Mouse (Mus musculus) spleen, adult 2 months (tissue): ENCODE measurements around the gene Wdr1. TPM values are rescaled to one million over a fixed set of nuclear protein-coding genes. Genes with fewer than 3 reads are reported as not detected.
"Not testable (repeated sequence)": the region's sequence is repeated elsewhere in the genome, so short reads cannot be mapped to it uniquely, and the experiment has no call there.

Experiments used
- DNase-seq, 2 experiments: peaks; one replicate each; pipeline versions ENCODE4 v3.0.0 to v3.0.0-alpha.2; 2012 to 2021; ENCODE audit warnings: low spot score in 2 of 2, low read depth in 1 of 2
- H3K27ac ChIP-seq: fragments of 200-500 bp; 2 replicates; pipeline ENCODE4 v1.5.1; 2012; ENCODE audit warnings: low read length, inconsistent platforms; ENCODE audit not compliant: insufficient read depth
- H3K27me3 ChIP-seq: fragments of 200-500 bp; 2 replicates; pipeline ENCODE4 v1.6.1; 2012; ENCODE audit warnings: mild to moderate bottlenecking, moderate library complexity, low read length, inconsistent platforms; ENCODE audit not compliant: control insufficient read depth, insufficient read depth
- H3K36me3 ChIP-seq: fragments of 200-500 bp; 2 replicates; pipeline ENCODE4 v1.6.1; 2012; ENCODE audit warnings: mild to moderate bottlenecking, low read length, inconsistent platforms; ENCODE audit not compliant: control insufficient read depth, insufficient read depth
- H3K4me1 ChIP-seq: fragments of 200-500 bp; 2 replicates; pipeline ENCODE4 v1.6.1; 2011; ENCODE audit warnings: inconsistent platforms; ENCODE audit not compliant: control insufficient read depth, insufficient read depth, insufficient read length
- H3K4me3 ChIP-seq: fragments of 200-500 bp; 2 replicates; pipeline ENCODE4 v1.5.1; 2011; ENCODE audit warnings: mild to moderate bottlenecking, inconsistent platforms; ENCODE audit not compliant: insufficient read depth, insufficient read length; ENCODE audit errors: extremely low read depth
- CTCF ChIP-seq: fragments of 200-500 bp; IDR thresholded peaks from 2 replicates; pipeline ENCODE4 v1.5.1; 2011; ENCODE audit warnings: mild to moderate bottlenecking, inconsistent platforms; ENCODE audit not compliant: insufficient read depth, insufficient read length, insufficient replicate concordance; ENCODE audit errors: extremely low read depth
- POLR2A ChIP-seq: fragments of 200-500 bp; IDR thresholded peaks from 2 replicates; pipeline ENCODE4 v1.6.1; 2011; ENCODE audit warnings: low read depth, low read length, inconsistent platforms
- WGBS: fragments of 180-500 bp; shearing (Covaris S2); methylation state at CpG from one replicate; pipeline ENCODE4 v1.1.7; 2018; 5-methylcytosine and 5-hydroxymethylcytosine counted together
- polyA plus RNA-seq: library from polyadenylated mRNA; depleted of rRNA; stranded (reverse); fragments of >200 nt; gene quantifications from 2 replicates; pipeline ENCODE4 v1.2.3, GENCODE M21; 2012

Wdr1 gene
- polyA plus RNA-seq, 1 experiment, result 172 TPM

DNA sequence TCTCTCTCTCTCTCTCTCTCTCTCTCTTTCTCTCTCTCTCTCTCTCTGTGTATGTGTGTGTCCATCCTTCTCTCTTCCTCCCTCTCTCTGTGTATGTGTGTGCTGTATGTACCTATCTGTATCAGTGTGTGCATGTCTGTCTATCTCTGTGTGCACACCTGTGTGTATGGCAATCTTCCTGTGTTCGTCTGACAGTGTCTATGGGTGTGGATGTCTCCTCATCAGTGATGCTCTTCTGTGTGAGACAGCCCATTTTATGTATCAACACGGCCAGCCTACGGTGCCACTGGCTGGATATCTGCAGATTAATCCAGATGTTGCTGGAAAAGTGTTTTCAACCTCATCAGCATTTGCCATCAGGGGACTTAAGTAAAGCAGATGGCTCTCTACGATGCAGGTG lies 75.8 kb downstream of the Wdr1 start:
- Histone ChIP-seq H3K27ac (no peak overlapping the region), H3K4me3 (no peak overlapping the region), H3K4me1 (no peaks in the 10 kb centered on the region), H3K27me3 (no peaks in the 10 kb centered on the region), H3K36me3 (no peaks in the 10 kb centered on the region)
- DNase-seq, result no peak
- no peak for TF ChIP-seq POLR2A
- no peak for TF ChIP-seq CTCF
- 76% methylated on average over 4 of the region's 4 CpGs for WGBS

DNA sequence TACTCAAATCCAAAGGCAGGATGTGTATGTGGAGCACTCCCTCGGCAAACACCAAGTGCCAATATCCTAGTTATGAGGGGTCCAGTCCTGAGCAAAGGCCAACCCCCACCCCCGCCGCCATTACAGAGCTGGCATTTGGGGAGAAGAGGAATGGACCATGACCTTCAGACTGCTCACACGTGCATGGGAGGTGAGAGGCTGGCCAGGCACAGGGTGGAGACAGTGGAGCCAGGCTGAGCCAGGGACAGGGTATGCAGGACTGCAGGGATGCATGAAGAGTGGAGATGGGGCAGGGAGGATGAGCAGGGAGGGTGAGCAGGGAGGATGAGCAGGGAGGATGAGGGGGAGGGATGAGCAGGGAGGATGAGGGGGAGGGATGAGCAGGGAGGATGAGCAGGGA lies 77.1 kb downstream of the Wdr1 start:
- TF ChIP-seq CTCF (no peak), POLR2A (no peak)
- 89% methylated on average over 4 of the region's 4 CpGs for WGBS
- no peak for DNase-seq
- Histone ChIP-seq H3K4me3 (no peak overlapping the region), H3K36me3 (no peaks in the 10 kb centered on the region), H3K27me3 (no peaks in the 10 kb centered on the region), H3K27ac (no peak overlapping the region), H3K4me1 (no peaks in the 10 kb centered on the region)

DNA sequence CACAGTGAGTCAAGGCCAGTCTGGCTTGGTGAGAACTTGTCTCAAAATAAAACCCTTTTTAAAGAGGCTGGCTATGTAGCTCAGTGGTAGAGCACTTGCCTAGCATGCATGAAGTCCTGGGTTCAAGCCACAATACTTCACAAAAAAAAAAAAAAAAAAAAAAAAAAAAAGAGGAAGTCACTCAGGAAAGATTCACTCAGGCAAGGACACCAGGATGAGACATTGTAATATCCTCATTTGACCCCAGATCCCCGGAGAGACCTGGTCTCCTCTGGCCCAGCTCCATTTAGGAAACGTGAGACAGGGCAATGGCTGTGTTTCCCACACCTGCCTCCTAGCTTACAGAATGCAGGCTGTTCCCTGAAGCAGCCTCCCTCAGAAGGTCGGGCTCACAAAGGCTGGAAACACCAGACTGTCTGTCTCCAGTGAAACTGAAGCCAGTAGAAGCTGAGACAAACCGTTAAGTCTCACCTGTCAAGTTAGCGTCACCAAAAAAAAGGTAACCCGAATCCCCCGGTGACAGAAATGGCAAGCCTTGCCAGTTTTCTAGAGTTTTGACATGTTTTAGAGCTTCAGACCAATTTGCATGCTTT lies 79.4 kb downstream of the Wdr1 start:
- peaks cover 8% of the 10 kb centered on the region; the same call in 1 of the 2 replicates for H3K4me1 ChIP-seq
- H3K27me3 ChIP-seq, result no peaks in the 10 kb centered on the region
- no peak overlapping the region for H3K4me3 ChIP-seq
- no peaks in the 10 kb centered on the region for H3K36me3 ChIP-seq
- TF ChIP-seq POLR2A (no peak), CTCF (no peak)
- H3K27ac ChIP-seq, result no peak overlapping the region
- 55% methylated on average over 7 of the region's 7 CpGs for whole genome bisulfite sequencing
- DNase-seq, result no peak

GRCm38 (mm10) chr5:38480822-38481707 lies 82.0 kb downstream of the Wdr1 start:
- WGBS, result 86% methylated on average over 10 of the region's 10 CpGs
- TF ChIP-seq POLR2A (no peak), CTCF (no peak)
- H3K4me1 ChIP-seq, result peaks cover 8% of the 10 kb centered on the region
- DNase-seq, result no peak
- no peak overlapping the region for H3K27ac ChIP-seq
- H3K27me3 ChIP-seq, result no peaks in the 10 kb centered on the region
- peaks cover 3% of the 10 kb centered on the region; the same call in 1 of the 2 replicates for H3K36me3 ChIP-seq
- H3K4me3 ChIP-seq, result no peak overlapping the region

GRCm38 (mm10) chr5:38479908-38480725 lies 82.9 kb downstream of the Wdr1 start:
- peaks cover 8% of the 10 kb centered on the region for H3K4me1 ChIP-seq
- peak overlapping the region; percentile 65 for H3K4me3 ChIP-seq
- peak; percentile 13; the same call in 1 of the 2 replicates for TF ChIP-seq POLR2A
- TF ChIP-seq CTCF, result no peak
- H3K27me3 ChIP-seq, result no peaks in the 10 kb centered on the region
- peak; percentile 38 to 55 for DNase-seq
- H3K27ac ChIP-seq, result peak overlapping the region; percentile 65
- peaks cover 3% of the 10 kb centered on the region; the same call in 1 of the 2 replicates for H3K36me3 ChIP-seq
- WGBS, result 27% methylated on average over 22 of the region's 22 CpGs

DNA sequence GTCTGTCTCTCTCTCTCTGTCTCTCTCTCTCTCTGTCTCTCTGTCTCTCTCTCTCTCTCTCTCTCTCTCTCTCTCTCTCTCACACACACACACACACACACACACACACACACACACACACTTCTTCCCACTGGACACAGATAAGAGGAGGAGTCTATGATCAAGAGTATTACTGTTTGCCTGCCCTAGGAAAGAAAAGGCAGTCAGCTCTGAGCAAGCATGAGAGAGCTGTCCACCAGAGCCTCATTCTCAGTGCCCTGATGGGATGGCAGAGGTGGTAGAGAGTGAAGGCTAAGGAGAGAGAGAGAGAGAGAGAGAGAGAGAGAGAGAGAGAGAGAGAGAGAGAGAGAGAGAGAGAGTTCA lies 83.5 kb downstream of the Wdr1 start:
- H3K27me3 ChIP-seq, H3K4me1 ChIP-seq: not testable (repeated sequence)

DNA sequence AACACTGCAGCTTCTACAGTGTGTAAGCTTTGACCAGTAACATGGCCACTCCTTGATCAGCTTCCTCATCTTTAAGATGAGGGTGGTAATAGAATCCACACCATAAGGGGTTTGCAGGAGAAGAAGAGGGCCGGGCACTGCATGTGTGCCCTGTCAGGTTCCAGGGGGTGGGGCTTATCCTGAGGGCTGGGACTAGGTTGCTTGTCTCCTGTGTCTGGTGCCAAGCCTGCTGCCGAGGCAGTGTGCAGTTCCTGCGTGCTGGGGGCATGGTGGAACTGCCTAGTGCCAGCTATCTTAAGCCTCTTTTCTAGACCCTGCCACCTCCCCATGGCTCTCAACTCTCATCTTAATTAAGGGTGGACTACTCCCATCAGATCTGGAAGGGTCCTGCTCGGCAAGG lies 84.0 kb downstream of the Wdr1 start:
- DNase-seq, result no peak
- peaks cover 8% of the 10 kb centered on the region for H3K4me1 ChIP-seq
- no peak overlapping the region for H3K27ac ChIP-seq
- H3K4me3 ChIP-seq, result peak overlapping the region; percentile 43; the same call in 1 of the 2 replicates
- TF ChIP-seq POLR2A, result no peak
- TF ChIP-seq CTCF, result no peak
- H3K27me3 ChIP-seq, result no peaks in the 10 kb centered on the region
- H3K36me3 ChIP-seq, result peaks cover 3% of the 10 kb centered on the region; the same call in 1 of the 2 replicates
- WGBS, result 6% methylated on average over 4 of the region's 4 CpGs

More for the DNA sequence above, 83.5 kb downstream of the Wdr1 start:
- Histone ChIP-seq H3K4me3 (peak overlapping the region; percentile 65), H3K27ac (peak overlapping the region; percentile 65)
- not testable (repeated sequence) for DNase-seq, H3K36me3 ChIP-seq
